Mouse (Mus musculus) CH12.LX (cell line): ENCODE data around the gene Smdt1. TPM values are rescaled to one million over a fixed set of nuclear protein-coding genes. Genes with fewer than 3 reads are reported as not detected.
A peak's percentile ranks its signal among the peaks of the same experiment; 100 is the strongest.

Source experiments
- DNase-seq: peaks from one replicate; pipeline ENCODE4 v3.0.0-alpha.2; 2013; ENCODE audit errors: extremely low read depth
- H3K27ac ChIP-seq: 2 replicates; pipeline ENCODE4 v1.5.1; 2012; ENCODE audit warnings: low read depth, mild to moderate bottlenecking, control low read depth, moderate library complexity; ENCODE audit not compliant: insufficient read depth
- H3K27me3 ChIP-seq: replicated peaks from 2 replicates; pipeline ENCODE3; 2012; ENCODE audit warnings: inconsistent platforms
- H3K36me3 ChIP-seq, 2 experiments: replicated peaks in 1 of 2; 2 replicates each; pipeline versions ENCODE3 to v1.6.1; 2012; ENCODE audit warnings: inconsistent platforms in 1 of 2, low read length in 1 of 2, mild to moderate bottlenecking in 1 of 2, mixed read lengths in 1 of 2, moderate library complexity in 1 of 2; ENCODE audit not compliant: control insufficient read depth in 1 of 2, insufficient read depth in 1 of 2
- H3K4me1 ChIP-seq, 2 experiments: 2 replicates each; pipeline ENCODE4 v1.6.1; 2012; ENCODE audit warnings: inconsistent platforms in 1 of 2, moderate library complexity in 1 of 2; ENCODE audit not compliant: insufficient read depth in 2 of 2, control insufficient read depth in 1 of 2
- H3K4me2 ChIP-seq: 2 replicates; pipeline ENCODE4 v1.6.1; 2012; ENCODE audit warnings: low read depth, mild to moderate bottlenecking, control low read depth; ENCODE audit not compliant: poor library complexity, insufficient read depth, severe bottlenecking
- H3K4me3 ChIP-seq, 3 experiments: fragments of 150-350 bp in 1 of 3; sonication (generic) in 1 of 3; replicated peaks in 1 of 3; 2 replicates each; pipeline versions ENCODE3 to v1.5.1; 2011 to 2012; ENCODE audit warnings: low read depth in 2 of 3, low read length in 2 of 3, mild to moderate bottlenecking in 2 of 3, moderate library complexity in 2 of 3, control low read depth in 1 of 3, improper control_type of control experiment in 1 of 3, inconsistent platforms in 1 of 3, mixed read lengths in 1 of 3; ENCODE audit not compliant: poor library complexity in 1 of 3
- H3K79me2 ChIP-seq: replicated peaks from 2 replicates; pipeline ENCODE4 v1.6.1; 2012; ENCODE audit warnings: mild to moderate bottlenecking, moderate library complexity; ENCODE audit not compliant: control insufficient read depth, poor library complexity, insufficient read depth, severe bottlenecking; ENCODE audit errors: extremely low read depth
- H3K9ac ChIP-seq: 2 replicates; pipeline ENCODE4 v1.6.1; 2012; ENCODE audit warnings: low read depth, mild to moderate bottlenecking, control low read depth, moderate library complexity; ENCODE audit not compliant: insufficient read depth
- H3K9me3 ChIP-seq: replicated peaks from 2 replicates; pipeline ENCODE3; 2012; ENCODE audit warnings: low read length, inconsistent platforms, mixed read lengths
- BHLHE40 ChIP-seq: IDR thresholded peaks from 2 replicates; pipeline ENCODE4 v1.6.1; 2011; ENCODE audit warnings: mild to moderate bottlenecking, low read depth, low read length, improper control_type of control experiment
- CHD2 ChIP-seq: IDR thresholded peaks from 2 replicates; pipeline ENCODE4 v1.6.1; 2011; ENCODE audit warnings: low read length, improper control_type of control experiment
- E2F4 ChIP-seq: IDR thresholded peaks from 2 replicates; pipeline ENCODE4 v1.6.1; 2011; ENCODE audit warnings: low read depth, low read length, improper control_type of control experiment; ENCODE audit not compliant: insufficient replicate concordance
- ELF1 ChIP-seq: IDR thresholded peaks from 2 replicates; pipeline ENCODE4 v1.6.1; 2014; ENCODE audit warnings: low read depth, mild to moderate bottlenecking, inconsistent platforms, low read length, improper control_type of control experiment
- IRF4 ChIP-seq: IDR thresholded peaks from 2 replicates; pipeline ENCODE4 v1.6.1; 2014; ENCODE audit warnings: low read depth, mild to moderate bottlenecking, inconsistent platforms, low read length, improper control_type of control experiment
- MAX ChIP-seq: IDR thresholded peaks from 2 replicates; pipeline ENCODE4 v1.6.1; 2011; ENCODE audit warnings: low read length, improper control_type of control experiment
- MAZ ChIP-seq: IDR thresholded peaks from 2 replicates; pipeline ENCODE4 v1.6.1; 2012; ENCODE audit warnings: low read depth, mild to moderate bottlenecking, inconsistent platforms, low read length, improper control_type of control experiment, moderate library complexity
- MXI1 ChIP-seq: IDR thresholded peaks from 2 replicates; pipeline ENCODE4 v1.6.1; 2011; ENCODE audit warnings: mild to moderate bottlenecking, low read depth, low read length, improper control_type of control experiment
- MYC ChIP-seq: IDR thresholded peaks from 2 replicates; pipeline ENCODE4 v1.6.1; 2011; ENCODE audit warnings: low read depth, mild to moderate bottlenecking, improper control_type of control experiment, low read length
- NELFE ChIP-seq: IDR thresholded peaks from 2 replicates; pipeline ENCODE4 v1.6.1; 2011; ENCODE audit warnings: low read depth, low read length, improper control_type of control experiment
- NRF1 ChIP-seq: IDR thresholded peaks from 2 replicates; pipeline ENCODE4 v1.6.1; 2014; ENCODE audit warnings: low read depth, mild to moderate bottlenecking, inconsistent platforms, low read length, improper control_type of control experiment, moderate library complexity
- POLR2A ChIP-seq: IDR thresholded peaks from 2 replicates; pipeline ENCODE4 v1.6.1; 2011; ENCODE audit warnings: low read depth, mild to moderate bottlenecking, improper control_type of control experiment, low read length
- POLR2AphosphoS2 ChIP-seq: IDR thresholded peaks from 2 replicates; pipeline ENCODE4 v1.6.1; 2011; ENCODE audit warnings: low read depth, low read length, improper control_type of control experiment
- RCOR1 ChIP-seq: conservative IDR thresholded peaks from 2 replicates; pipeline ENCODE4 v1.6.1; 2012; ENCODE audit warnings: low read depth, mild to moderate bottlenecking, inconsistent platforms, low read length, improper control_type of control experiment
- SIN3A ChIP-seq: IDR thresholded peaks from 2 replicates; pipeline ENCODE4 v1.6.1; 2012; ENCODE audit warnings: low read length, improper control_type of control experiment, inconsistent platforms
- TCF12 ChIP-seq: IDR thresholded peaks from 2 replicates; pipeline ENCODE4 v1.6.1; 2014; ENCODE audit warnings: low read depth, mild to moderate bottlenecking, inconsistent platforms, low read length, improper control_type of control experiment
- UBTF ChIP-seq: IDR thresholded peaks from 2 replicates; pipeline ENCODE4 v1.6.1; 2012; ENCODE audit warnings: low read depth, mild to moderate bottlenecking, inconsistent platforms, low read length, improper control_type of control experiment, moderate library complexity
- USF2 ChIP-seq: conservative IDR thresholded peaks from 2 replicates; pipeline ENCODE4 v1.6.1; 2011; ENCODE audit warnings: low read depth, low read length, improper control_type of control experiment
- ZC3H11A ChIP-seq: IDR thresholded peaks from 2 replicates; pipeline ENCODE4 v1.6.1; 2012; ENCODE audit warnings: low read depth, mild to moderate bottlenecking, inconsistent platforms, low read length, improper control_type of control experiment
- ZKSCAN1 ChIP-seq: IDR thresholded peaks from 2 replicates; pipeline ENCODE4 v1.6.1; 2012; ENCODE audit warnings: low read depth, inconsistent platforms, low read length, improper control_type of control experiment, borderline replicate concordance
- ZNF384 ChIP-seq: IDR thresholded peaks from 2 replicates; pipeline ENCODE4 v1.6.1; 2012; ENCODE audit warnings: low read depth, low read length, improper control_type of control experiment, inconsistent platforms
- dilution Hi-C: fragments of 300-500 bp; cut with MboI; formaldehyde crosslinking; loops from 2 replicates; pipeline ENCODE4 v1.14.3; 2020; ENCODE audit warnings: low sequenced_read_pairs; ENCODE audit not compliant: extremely low pct_unique_long_range_greater_than_20kb, extremely low pct_ligation_motif_present
- in situ Hi-C: fragments of 300-500 bp; cut with MboI; formaldehyde crosslinking; loops from 3 replicates; pipeline ENCODE4 v1.14.3; 2019; ENCODE audit warnings: low sequenced_read_pairs, low pct_ligation_motif_present, low pct_unique_long_range_greater_than_20kb, mixed read lengths
- polyA plus RNA-seq: library from polyadenylated mRNA; unstranded; fragments of >175 nt; gene quantifications from 2 replicates; pipeline ENCODE4 v1.2.1, GENCODE M21; 2012; ENCODE audit warnings: low read depth; ENCODE audit not compliant: insufficient read length
- total RNA-seq, 2 experiments: library from RNA; depleted of rRNA; stranded (reverse); fragments of 300-350 nt in 1 of 2; fragments of >200 nt in 1 of 2; gene quantifications; 2 replicates each; pipeline ENCODE4 v1.2.3; 2012 to 2014

The Smdt1 gene
- total and polyA plus RNA-seq, 3 experiments = 112 to 171 (median 138) TPM

GRCm38 (mm10) chr15:82336629-82337028 lies 2.1 kb upstream of the Smdt1 start:
- no peak overlapping the region for H3K27ac ChIP-seq
- TF ChIP-seq SIN3A = no peak
- TF ChIP-seq RCOR1 = no peak
- H3K4me1 ChIP-seq = peaks cover 4 to 9% of the 10 kb centered on the region in 2 experiments; a peak in 3 of 4 replicates
- no peak overlapping the region for H3K4me2 ChIP-seq
- H3K27me3 ChIP-seq = peaks cover 13% of the 10 kb centered on the region
- H3K9ac ChIP-seq = no peak overlapping the region
- no peak overlapping the region for H3K4me3 ChIP-seq
- H3K79me2 ChIP-seq = no peaks in the 10 kb centered on the region
- peaks cover 34 to 50% of the 10 kb centered on the region in 2 experiments for H3K36me3 ChIP-seq
- H3K9me3 ChIP-seq = no peaks in the 10 kb centered on the region
- dilution Hi-C loops (no loop called here), in situ Hi-C loops (no loop called here)
- DNase-seq = no peak

GRCm38 (mm10) chr15:82337875-82338274 lies 884 bp upstream of the Smdt1 start:
- H3K36me3 ChIP-seq = peaks cover 25 to 39% of the 10 kb centered on the region in 2 experiments
- no peaks in the 10 kb centered on the region for H3K9me3 ChIP-seq
- H3K79me2 ChIP-seq = no peaks in the 10 kb centered on the region
- peaks cover 4 to 9% of the 10 kb centered on the region in 2 experiments; a peak in 3 of 4 replicates for H3K4me1 ChIP-seq
- no peak for DNase-seq
- peak overlapping the region; percentile 71 to 98 (median 78) for H3K4me3 ChIP-seq
- peak overlapping the region; percentile 89 for H3K9ac ChIP-seq
- TF ChIP-seq POLR2A (no peak), ZNF384 (no peak), MAZ (no peak), ZKSCAN1 (no peak), MYC (no peak), ZC3H11A (no peak), NELFE (no peak), E2F4 (no peak)
- no peak overlapping the region for H3K27ac ChIP-seq
- peaks cover 20% of the 10 kb centered on the region for H3K27me3 ChIP-seq
- H3K4me2 ChIP-seq = peak overlapping the region; percentile 93
- dilution Hi-C loops = no loop called here
- in situ Hi-C loops = no loop called here

- Histone ChIP-seq H3K27me3 (peaks cover 27% of the 10 kb centered on the region), H3K4me3 (peak overlapping the region; percentile 34 to 78 (median 71)), H3K9me3 (no peaks in the 10 kb centered on the region), H3K36me3 (peaks cover 22 to 30% of the 10 kb centered on the region in 2 experiments), H3K79me2 (no peaks in the 10 kb centered on the region), H3K4me2 (peak overlapping the region; percentile 79), H3K4me1 (peaks cover 4 to 9% of the 10 kb centered on the region in 2 experiments; a peak in 3 of 4 replicates), H3K9ac (0 out of 2 replicates have a peak overlapping the region, but pooled peaks have one; percentile 1), H3K27ac (no peak overlapping the region)
- dilution Hi-C loops (no loop called here), in situ Hi-C loops (no loop called here)
- TF ChIP-seq TCF12 (no peak), CHD2 (no peak), MYC (no peak), ELF1 (no peak), MAZ (no peak), USF2 (no peak), MXI1 (no peak), UBTF (no peak), RCOR1 (no peak), POLR2AphosphoS2 (no peak), NRF1 (no peak), BHLHE40 (no peak), IRF4 (no peak), MAX (no peak)
- DNase-seq = no peak
These were observed 391 bp downstream of the Smdt1 start for GRCm38 (mm10) chr15:82339150-82339549.
